Mouse (Mus musculus): ENCODE results near the gene Pdxp. TPM values are rescaled to one million over a fixed set of nuclear protein-coding genes. Genes with fewer than 3 reads are reported as not detected.

The Pdxp gene
- polyA plus RNA-seq, 1 experiment from 2014 or later: 4.1 TPM

GRCm38 (mm10) chr15:78942663-78943062 lies 28.9 kb downstream of the Pdxp start:
- peak; percentile 85 for TF ChIP-seq CTCF (IDR thresholded peaks at IDR 0.05; ENCODE audit: low read depth)
- TF ChIP-seq EP300 (optimal IDR thresholded peaks at IDR 0.05): no peak
- peak; percentile 63 for ATAC-seq (ENCODE audit: low FRiP score, low TSS enrichment)
- Histone ChIP-seq H3K36me3 (ENCODE audit: control insufficient read depth, insufficient read depth, low read length) (peaks cover 12% of the 10 kb centered on the region), H3K27ac (replicated peaks) (no peak overlapping the region), H3K9me3 (ENCODE audit: control insufficient read depth, low read length) (no peaks in the 10 kb centered on the region), H3K4me3 (ENCODE audit: low read depth, low read length) (peak overlapping the region; percentile 35), H3K4me2 (replicated peaks; ENCODE audit: low read depth) (peak overlapping the region; percentile 57), H3K27me3 (ENCODE audit: control insufficient read depth, insufficient read depth, low read length) (no peaks in the 10 kb centered on the region), H3K9ac (ENCODE audit: low read length) (peak overlapping the region; percentile 35), H3K4me1 (replicated peaks; ENCODE audit: control insufficient read depth, insufficient read depth) (0 out of 2 replicates have a peak, but pooled peaks cover 2% of the 10 kb centered on the region)
- DNase-seq (ENCODE audit: low spot score): peak; percentile 81
- WGBS: under 1% methylated on average over 9 of the region's 9 CpGs

GRCm38 (mm10) chr15:78946232-78946631 lies 32.5 kb downstream of the Pdxp start:
- no peaks in the 10 kb centered on the region for H3K27me3 ChIP-seq (ENCODE audit: control insufficient read depth, insufficient read depth, low read length)
- H3K4me2 ChIP-seq (replicated peaks; ENCODE audit: low read depth): no peak overlapping the region
- H3K36me3 ChIP-seq (ENCODE audit: control insufficient read depth, insufficient read depth, low read length): no peaks in the 10 kb centered on the region
- ATAC-seq (ENCODE audit: low FRiP score, low TSS enrichment): no peak
- TF ChIP-seq EP300 (optimal IDR thresholded peaks at IDR 0.05): no peak
- no peak for TF ChIP-seq CTCF (IDR thresholded peaks at IDR 0.05; ENCODE audit: low read depth)
- H3K27ac ChIP-seq (replicated peaks): no peak overlapping the region
- no peak overlapping the region for H3K4me3 ChIP-seq (ENCODE audit: low read depth, low read length)
- DNase-seq (ENCODE audit: low spot score): peak; percentile 13
- 51% methylated on average over 7 of the region's 7 CpGs for WGBS
- H3K9me3 ChIP-seq (ENCODE audit: control insufficient read depth, low read length): no peaks in the 10 kb centered on the region
- H3K4me1 ChIP-seq (replicated peaks; ENCODE audit: control insufficient read depth, insufficient read depth): 0 out of 2 replicates have a peak, but pooled peaks cover 2% of the 10 kb centered on the region
- no peak overlapping the region for H3K9ac ChIP-seq (ENCODE audit: low read length)

GRCm38 (mm10) chr15:78947657-78948056 lies 33.9 kb downstream of the Pdxp start, which contains the start of gene Triobp:
Gene Triobp (plus strand): TSS chr15:78947724.
- under 1% methylated on average over 24 of the region's 24 CpGs for WGBS
- DNase-seq (ENCODE audit: low spot score) (peak; percentile 92), ATAC-seq (ENCODE audit: low FRiP score, low TSS enrichment) (peak; percentile 97)
- H3K4me1 ChIP-seq (replicated peaks; ENCODE audit: control insufficient read depth, insufficient read depth): 0 out of 2 replicates have a peak, but pooled peaks cover 2% of the 10 kb centered on the region
- peak within 1 kb of the TSS; percentile 61 for H3K4me2 ChIP-seq (replicated peaks; ENCODE audit: low read depth)
- H3K36me3 ChIP-seq (ENCODE audit: control insufficient read depth, insufficient read depth, low read length): no peaks in the 10 kb centered on the region
- H3K27me3 ChIP-seq (ENCODE audit: control insufficient read depth, insufficient read depth, low read length): no peaks in the 10 kb centered on the region
- no peaks in the 10 kb centered on the region for H3K9me3 ChIP-seq (ENCODE audit: control insufficient read depth, low read length)
- H3K9ac ChIP-seq (ENCODE audit: low read length): no peak within 1 kb of the TSS; the same call in 1 of the 2 replicates
- H3K4me3 ChIP-seq (ENCODE audit: low read depth, low read length): peak within 1 kb of the TSS; percentile 31
- H3K27ac ChIP-seq (replicated peaks): no peak within 1 kb of the TSS
- TF ChIP-seq EP300 (optimal IDR thresholded peaks at IDR 0.05) (no peak), CTCF (IDR thresholded peaks at IDR 0.05; ENCODE audit: low read depth) (no peak)

GRCm38 (mm10) chr15:78948152-78948725 lies 34.5 kb downstream of the Pdxp start:
- TF ChIP-seq EP300 (optimal IDR thresholded peaks at IDR 0.05): no peak
- no peak for TF ChIP-seq CTCF (IDR thresholded peaks at IDR 0.05; ENCODE audit: low read depth)
- 0 out of 2 replicates have a peak, but pooled peaks cover 2% of the 10 kb centered on the region for H3K4me1 ChIP-seq (replicated peaks; ENCODE audit: control insufficient read depth, insufficient read depth)
- H3K27me3 ChIP-seq (ENCODE audit: control insufficient read depth, insufficient read depth, low read length): no peaks in the 10 kb centered on the region
- H3K9ac ChIP-seq (ENCODE audit: low read length): no peak overlapping the region; the same call in 1 of the 2 replicates
- ATAC-seq (ENCODE audit: low FRiP score, low TSS enrichment) (no peak), DNase-seq (ENCODE audit: low spot score) (no peak)
- H3K4me3 ChIP-seq (ENCODE audit: low read depth, low read length): peak overlapping the region; percentile 31
- no peaks in the 10 kb centered on the region for H3K9me3 ChIP-seq (ENCODE audit: control insufficient read depth, low read length)
- 10% methylated on average over 11 of the region's 11 CpGs for WGBS
- no peaks in the 10 kb centered on the region for H3K36me3 ChIP-seq (ENCODE audit: control insufficient read depth, insufficient read depth, low read length)
- H3K27ac ChIP-seq (replicated peaks): no peak overlapping the region
- H3K4me2 ChIP-seq (replicated peaks; ENCODE audit: low read depth): peak overlapping the region; percentile 61

- Histone ChIP-seq H3K4me2 (replicated peaks; ENCODE audit: low read depth) (no peak overlapping the region), H3K9me3 (ENCODE audit: control insufficient read depth, low read length) (no peaks in the 10 kb centered on the region), H3K36me3 (ENCODE audit: control insufficient read depth, insufficient read depth, low read length) (no peaks in the 10 kb centered on the region), H3K9ac (ENCODE audit: low read length) (no peak overlapping the region), H3K27ac (replicated peaks) (no peak overlapping the region), H3K4me1 (replicated peaks; ENCODE audit: control insufficient read depth, insufficient read depth) (0 out of 2 replicates have a peak, but pooled peaks cover 2% of the 10 kb centered on the region), H3K27me3 (ENCODE audit: control insufficient read depth, insufficient read depth, low read length) (no peaks in the 10 kb centered on the region), H3K4me3 (ENCODE audit: low read depth, low read length) (no peak overlapping the region)
- no peak for TF ChIP-seq CTCF (IDR thresholded peaks at IDR 0.05; ENCODE audit: low read depth)
- no peak for TF ChIP-seq EP300 (optimal IDR thresholded peaks at IDR 0.05)
- DNase-seq (ENCODE audit: low spot score): no peak
- 91% methylated on average over 3 of the region's 3 CpGs for WGBS
- no peak for ATAC-seq (ENCODE audit: low FRiP score, low TSS enrichment)
Measured at GRCm38 (mm10) chr15:78948883-78949282, 35.2 kb downstream of the Pdxp start.

- ATAC-seq (ENCODE audit: low FRiP score, low TSS enrichment) (no peak), DNase-seq (ENCODE audit: low spot score) (no peak)
- WGBS: 72% methylated on average over 3 of the region's 3 CpGs
- H3K9me3 ChIP-seq (ENCODE audit: control insufficient read depth, low read length): no peaks in the 10 kb centered on the region
- H3K4me3 ChIP-seq (ENCODE audit: low read depth, low read length): no peak overlapping the region
- TF ChIP-seq EP300 (optimal IDR thresholded peaks at IDR 0.05) (no peak), CTCF (IDR thresholded peaks at IDR 0.05; ENCODE audit: low read depth) (peak; percentile 37)
- H3K36me3 ChIP-seq (ENCODE audit: control insufficient read depth, insufficient read depth, low read length): no peaks in the 10 kb centered on the region
- no peak overlapping the region for H3K27ac ChIP-seq (replicated peaks)
- H3K9ac ChIP-seq (ENCODE audit: low read length): no peak overlapping the region
- H3K4me1 ChIP-seq (replicated peaks; ENCODE audit: control insufficient read depth, insufficient read depth): no peaks in the 10 kb centered on the region
- no peaks in the 10 kb centered on the region for H3K27me3 ChIP-seq (ENCODE audit: control insufficient read depth, insufficient read depth, low read length)
- H3K4me2 ChIP-seq (replicated peaks; ENCODE audit: low read depth): no peak overlapping the region
Measured at GRCm38 (mm10) chr15:78955663-78956062, 41.9 kb downstream of the Pdxp start.
